Mouse (Mus musculus): ENCODE data around the gene Sh3bp5. TPM values are rescaled to one million over a fixed set of nuclear protein-coding genes. Genes with fewer than 3 reads are reported as not detected.

The Sh3bp5 gene
- polyA plus RNA-seq (2012; rRNA removed) (37.4 and 49.1 TPM in 2 replicates), polyA plus RNA-seq (2014; fragmentation: Nextera tagmentation; extraction: Ambion mirVana) (22.2 and 28.4 TPM in 2 replicates)

DNA sequence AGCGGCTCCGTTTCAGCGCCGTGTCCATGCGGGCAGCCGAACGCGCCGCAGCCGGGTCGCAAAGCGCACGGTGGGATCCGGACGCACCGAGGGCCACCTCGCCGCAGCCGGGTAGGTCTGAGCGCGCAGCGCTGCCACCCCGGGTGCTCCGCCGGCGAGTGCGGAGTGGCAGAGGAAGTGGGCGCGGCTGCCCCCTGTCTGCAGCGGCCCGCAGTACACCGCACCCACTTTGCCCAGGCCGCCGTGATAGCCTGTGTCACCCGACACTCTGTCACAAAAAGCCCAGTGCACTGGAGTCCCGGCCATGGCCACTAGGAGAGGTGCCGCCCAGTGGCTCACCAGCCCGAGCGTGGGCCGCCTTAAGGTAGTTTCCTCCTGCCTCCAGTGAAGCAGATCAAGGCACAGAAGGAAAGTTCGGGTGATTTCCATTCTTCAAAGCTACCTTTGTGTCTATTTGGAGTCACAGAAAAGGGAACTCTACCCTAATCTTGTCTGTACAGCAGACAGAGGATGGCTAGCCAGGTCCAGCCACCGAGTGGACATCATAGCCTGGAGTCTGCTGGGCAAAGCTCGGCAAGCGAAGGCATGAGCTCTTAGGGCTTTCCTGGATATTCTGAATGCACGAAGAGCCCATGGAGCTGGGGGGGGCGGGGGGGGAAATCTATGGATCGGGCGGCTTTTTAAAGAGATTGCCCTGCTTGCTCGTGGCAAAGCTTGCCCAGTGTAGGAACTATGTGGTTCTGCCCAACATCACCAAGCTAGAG lies at the start of gene Sh3bp5:
Sh3bp5 (minus strand) TSS at position 149 of the 764 bp plus-strand sequence.
- peak within 1 kb of the TSS; percentile 83 for H3K9ac ChIP-seq (ENCODE audit: low read depth, low read length, severe bottlenecking)
- ATAC-seq (ENCODE audit: low FRiP score, low read depth): peak; percentile 93
- H3K27me3 ChIP-seq (ENCODE audit: control insufficient read depth, insufficient read depth, low read length): no peaks in the 10 kb centered on the region
- 6% methylated on average over 49 of the region's 49 CpGs for WGBS
- peak within 1 kb of the TSS; percentile 89 for H3K4me3 ChIP-seq (replicated peaks; ENCODE audit: low read length)
- H3K36me3 ChIP-seq (ENCODE audit: control insufficient read depth, insufficient read depth, low read length): no peaks in the 10 kb centered on the region
- 0 out of 2 replicates have a peak, but pooled peaks have one; percentile 84 for TF ChIP-seq POLR2A (IDR thresholded peaks at IDR 0.05; ENCODE audit: borderline replicate concordance, extremely low read depth, insufficient read depth, insufficient read length)
- peak within 1 kb of the TSS; percentile 93 for H3K4me2 ChIP-seq (replicated peaks; ENCODE audit: low read depth, low read length, severe bottlenecking)
- peak within 1 kb of the TSS; percentile 84 for H3K27ac ChIP-seq (replicated peaks; ENCODE audit: low read depth, low read length)
- peak; percentile 89 for DNase-seq (ENCODE audit: low spot score)
- no peaks in the 10 kb centered on the region for H3K9me3 ChIP-seq (ENCODE audit: control insufficient read depth, low read length)
- peaks cover 27% of the 10 kb centered on the region for H3K4me1 ChIP-seq (ENCODE audit: control insufficient read depth, insufficient read depth, low read length)

GRCm38 (mm10) chr14:31482417-31482816 lies 46.5 kb upstream of the Sh3bp5 start:
- Histone ChIP-seq H3K4me2 (replicated peaks; ENCODE audit: low read depth, low read length, severe bottlenecking) (no peak overlapping the region), H3K9me3 (ENCODE audit: control insufficient read depth, low read length) (no peaks in the 10 kb centered on the region), H3K27ac (replicated peaks; ENCODE audit: low read depth, low read length) (no peak overlapping the region), H3K4me3 (replicated peaks; ENCODE audit: low read length) (no peak overlapping the region), H3K4me1 (ENCODE audit: control insufficient read depth, insufficient read depth, low read length) (no peaks in the 10 kb centered on the region), H3K27me3 (ENCODE audit: control insufficient read depth, insufficient read depth, low read length) (no peaks in the 10 kb centered on the region), H3K36me3 (ENCODE audit: control insufficient read depth, insufficient read depth, low read length) (peaks cover 88% of the 10 kb centered on the region), H3K9ac (ENCODE audit: low read depth, low read length, severe bottlenecking) (no peak overlapping the region)
- TF ChIP-seq POLR2A (IDR thresholded peaks at IDR 0.05; ENCODE audit: borderline replicate concordance, extremely low read depth, insufficient read depth, insufficient read length): no peak
- DNase-seq (ENCODE audit: low spot score) (no peak), ATAC-seq (ENCODE audit: low FRiP score, low read depth) (no peak)
- WGBS: 92% methylated on average over 5 of the region's 5 CpGs

DNA sequence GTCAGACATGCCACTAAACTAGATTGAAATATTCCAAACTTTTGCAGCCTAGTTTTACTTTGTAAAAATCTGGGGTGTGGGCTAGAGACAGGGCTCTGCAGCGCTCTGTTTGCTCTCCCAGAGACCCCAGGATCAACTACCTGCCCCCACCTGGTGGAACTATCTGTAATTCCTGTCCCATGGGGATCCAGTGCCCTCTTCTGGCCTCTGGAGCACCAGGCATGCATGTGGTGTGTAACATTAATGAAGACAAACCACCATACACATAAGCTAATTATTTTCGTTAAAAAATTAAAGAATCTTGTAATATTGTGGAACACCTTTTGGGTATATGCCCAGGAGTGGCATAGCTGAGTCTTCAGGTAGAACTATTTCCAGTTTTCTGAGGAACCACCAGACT lies 37.4 kb upstream of the Sh3bp5 start:
- no peak overlapping the region for H3K4me2 ChIP-seq (replicated peaks; ENCODE audit: low read depth, low read length, severe bottlenecking)
- DNase-seq (ENCODE audit: low spot score): no peak
- WGBS: 82% methylated on average over 2 of the region's 2 CpGs
- ATAC-seq (ENCODE audit: low FRiP score, low read depth): no peak
- no peaks in the 10 kb centered on the region for H3K4me1 ChIP-seq (ENCODE audit: control insufficient read depth, insufficient read depth, low read length)
- TF ChIP-seq POLR2A (IDR thresholded peaks at IDR 0.05; ENCODE audit: borderline replicate concordance, extremely low read depth, insufficient read depth, insufficient read length): no peak
- H3K9ac ChIP-seq (ENCODE audit: low read depth, low read length, severe bottlenecking): no peak overlapping the region
- no peak overlapping the region for H3K4me3 ChIP-seq (replicated peaks; ENCODE audit: low read length)
- H3K27me3 ChIP-seq (ENCODE audit: control insufficient read depth, insufficient read depth, low read length): no peaks in the 10 kb centered on the region
- H3K27ac ChIP-seq (replicated peaks; ENCODE audit: low read depth, low read length): no peak overlapping the region
- H3K9me3 ChIP-seq (ENCODE audit: control insufficient read depth, low read length): no peaks in the 10 kb centered on the region
- 0 out of 2 replicates have a peak, but pooled peaks cover 4% of the 10 kb centered on the region for H3K36me3 ChIP-seq (ENCODE audit: control insufficient read depth, insufficient read depth, low read length)

- peak; percentile 81 for DNase-seq (ENCODE audit: low spot score)
- Histone ChIP-seq H3K9ac (ENCODE audit: low read depth, low read length, severe bottlenecking) (no peak overlapping the region), H3K4me2 (replicated peaks; ENCODE audit: low read depth, low read length, severe bottlenecking) (no peak overlapping the region), H3K27ac (replicated peaks; ENCODE audit: low read depth, low read length) (no peak overlapping the region), H3K9me3 (ENCODE audit: control insufficient read depth, low read length) (no peaks in the 10 kb centered on the region), H3K4me1 (ENCODE audit: control insufficient read depth, insufficient read depth, low read length) (no peaks in the 10 kb centered on the region), H3K36me3 (ENCODE audit: control insufficient read depth, insufficient read depth, low read length) (no peaks in the 10 kb centered on the region), H3K4me3 (replicated peaks; ENCODE audit: low read length) (no peak overlapping the region), H3K27me3 (ENCODE audit: control insufficient read depth, insufficient read depth, low read length) (no peaks in the 10 kb centered on the region)
- TF ChIP-seq POLR2A (IDR thresholded peaks at IDR 0.05; ENCODE audit: borderline replicate concordance, extremely low read depth, insufficient read depth, insufficient read length): no peak
- 4% methylated on average over 5 of the region's 5 CpGs for WGBS
- peak; percentile 41; the same call in 1 of the 2 replicates for ATAC-seq (ENCODE audit: low FRiP score, low read depth)
Measured at GRCm38 (mm10) chr14:31472451-31473061, 36.7 kb upstream of the Sh3bp5 start.

GRCm38 (mm10) chr14:31469711-31470110 lies 33.8 kb upstream of the Sh3bp5 start:
- TF ChIP-seq POLR2A (IDR thresholded peaks at IDR 0.05; ENCODE audit: borderline replicate concordance, extremely low read depth, insufficient read depth, insufficient read length): no peak
- 48% methylated on average over 4 of the region's 4 CpGs for WGBS
- no peak overlapping the region for H3K27ac ChIP-seq (replicated peaks; ENCODE audit: low read depth, low read length)
- no peak overlapping the region for H3K4me3 ChIP-seq (replicated peaks; ENCODE audit: low read length)
- no peak overlapping the region for H3K9ac ChIP-seq (ENCODE audit: low read depth, low read length, severe bottlenecking)
- no peaks in the 10 kb centered on the region for H3K27me3 ChIP-seq (ENCODE audit: control insufficient read depth, insufficient read depth, low read length)
- H3K36me3 ChIP-seq (ENCODE audit: control insufficient read depth, insufficient read depth, low read length): no peaks in the 10 kb centered on the region
- H3K4me1 ChIP-seq (ENCODE audit: control insufficient read depth, insufficient read depth, low read length): no peaks in the 10 kb centered on the region
- DNase-seq (ENCODE audit: low spot score) (no peak), ATAC-seq (ENCODE audit: low FRiP score, low read depth) (no peak)
- no peaks in the 10 kb centered on the region for H3K9me3 ChIP-seq (ENCODE audit: control insufficient read depth, low read length)
- no peak overlapping the region for H3K4me2 ChIP-seq (replicated peaks; ENCODE audit: low read depth, low read length, severe bottlenecking)
